Mouse (Mus musculus) spleen, adult 2 months (tissue): ENCODE data around the gene Ift43.

Source experiments
- CTCF ChIP-seq: fragments of 200-500 bp; IDR thresholded peaks from 2 replicates; pipeline ENCODE4 v1.5.1; 2011; ENCODE audit warnings: mild to moderate bottlenecking, inconsistent platforms; ENCODE audit not compliant: insufficient read depth, insufficient read length, insufficient replicate concordance; ENCODE audit errors: extremely low read depth
- POLR2A ChIP-seq: fragments of 200-500 bp; IDR thresholded peaks from 2 replicates; pipeline ENCODE4 v1.6.1; 2011; ENCODE audit warnings: low read depth, low read length, inconsistent platforms

DNA sequence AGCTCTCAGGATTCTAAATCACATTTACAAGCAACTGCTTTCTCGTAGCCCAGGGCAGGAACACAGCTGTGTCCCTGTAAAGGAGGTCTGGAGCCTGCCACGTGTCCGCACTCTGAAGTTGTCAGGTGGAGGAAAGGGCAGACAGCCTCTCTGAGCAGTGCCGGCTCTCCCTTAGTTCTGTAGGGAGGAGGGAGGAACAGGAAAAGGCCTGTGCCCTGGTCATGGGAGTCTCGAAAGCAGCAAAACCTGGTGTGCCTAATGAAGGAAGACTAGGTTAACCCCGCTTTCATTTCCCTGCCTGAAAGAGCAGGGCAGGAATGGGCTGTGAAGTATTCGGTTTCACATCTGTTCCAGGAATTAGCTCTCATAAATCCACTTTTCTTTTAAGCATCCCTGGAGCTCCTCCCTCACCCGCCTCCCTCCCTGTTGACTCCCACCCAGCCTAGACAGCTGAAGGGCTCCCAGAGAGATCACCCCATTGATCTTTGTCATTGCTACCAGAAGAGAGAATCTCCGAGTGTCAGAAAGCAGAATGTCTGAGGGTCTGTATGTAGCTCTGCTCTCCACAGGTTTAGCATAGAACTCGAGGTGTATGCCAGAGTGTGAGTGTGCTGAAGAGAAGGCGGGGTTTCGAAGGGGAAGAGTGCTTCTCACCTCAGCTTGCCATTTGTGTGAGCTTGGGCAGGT is 45.0 kb upstream of the Ift43 start:
- no peak for TF ChIP-seq CTCF
- no peak for TF ChIP-seq POLR2A
